Mouse (Mus musculus) embryo, embryonic 10.5 days (tissue): ENCODE measurements around the gene Ankrd52.

Source experiments
- DNase-seq: peaks from one replicate; pipeline ENCODE4 v3.0.0-alpha.2; 2015; ENCODE audit warnings: low spot score

Ankrd52 gene

DNA sequence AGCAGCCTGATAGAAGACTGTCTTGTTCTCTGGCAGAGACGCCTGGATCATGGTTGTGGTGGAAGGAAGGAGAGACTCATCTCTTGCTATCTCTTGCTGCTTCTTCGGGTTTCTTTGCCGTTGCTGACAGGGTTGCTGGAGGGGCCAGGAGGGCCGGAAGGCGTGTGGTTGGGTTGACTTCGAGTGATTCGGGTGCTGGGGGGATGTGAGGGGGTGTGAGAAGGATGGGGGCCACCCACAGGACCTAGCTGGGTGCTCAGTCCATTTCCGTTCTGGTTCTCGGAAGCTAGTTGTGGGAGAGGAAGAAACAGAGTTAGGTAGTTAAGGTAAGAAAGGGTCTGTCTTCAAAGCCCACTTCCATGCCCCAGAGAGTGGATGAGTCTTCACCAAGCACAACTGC, 24.7 kb downstream of the Ankrd52 start:
- no peak for DNase-seq

DNA sequence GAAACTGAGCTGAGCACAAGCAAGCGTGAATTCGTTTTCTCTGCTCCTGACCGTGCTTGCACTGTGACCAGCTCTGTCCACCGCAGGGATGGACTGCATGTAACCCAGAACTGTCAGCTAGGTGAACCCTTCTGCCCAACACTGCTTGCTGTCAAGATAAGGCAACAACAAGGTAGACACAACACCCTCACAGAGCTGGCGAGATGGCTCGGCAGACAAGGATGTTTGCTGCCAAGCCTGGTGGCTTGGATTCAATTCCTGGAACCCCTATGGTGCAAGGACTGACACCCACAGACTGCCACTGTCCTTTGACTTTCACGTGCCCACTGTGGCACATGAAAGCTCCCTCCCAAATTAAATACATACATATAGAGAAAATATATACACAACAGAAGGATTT, 27.0 kb downstream of the Ankrd52 start:
- DNase-seq = no peak

DNA sequence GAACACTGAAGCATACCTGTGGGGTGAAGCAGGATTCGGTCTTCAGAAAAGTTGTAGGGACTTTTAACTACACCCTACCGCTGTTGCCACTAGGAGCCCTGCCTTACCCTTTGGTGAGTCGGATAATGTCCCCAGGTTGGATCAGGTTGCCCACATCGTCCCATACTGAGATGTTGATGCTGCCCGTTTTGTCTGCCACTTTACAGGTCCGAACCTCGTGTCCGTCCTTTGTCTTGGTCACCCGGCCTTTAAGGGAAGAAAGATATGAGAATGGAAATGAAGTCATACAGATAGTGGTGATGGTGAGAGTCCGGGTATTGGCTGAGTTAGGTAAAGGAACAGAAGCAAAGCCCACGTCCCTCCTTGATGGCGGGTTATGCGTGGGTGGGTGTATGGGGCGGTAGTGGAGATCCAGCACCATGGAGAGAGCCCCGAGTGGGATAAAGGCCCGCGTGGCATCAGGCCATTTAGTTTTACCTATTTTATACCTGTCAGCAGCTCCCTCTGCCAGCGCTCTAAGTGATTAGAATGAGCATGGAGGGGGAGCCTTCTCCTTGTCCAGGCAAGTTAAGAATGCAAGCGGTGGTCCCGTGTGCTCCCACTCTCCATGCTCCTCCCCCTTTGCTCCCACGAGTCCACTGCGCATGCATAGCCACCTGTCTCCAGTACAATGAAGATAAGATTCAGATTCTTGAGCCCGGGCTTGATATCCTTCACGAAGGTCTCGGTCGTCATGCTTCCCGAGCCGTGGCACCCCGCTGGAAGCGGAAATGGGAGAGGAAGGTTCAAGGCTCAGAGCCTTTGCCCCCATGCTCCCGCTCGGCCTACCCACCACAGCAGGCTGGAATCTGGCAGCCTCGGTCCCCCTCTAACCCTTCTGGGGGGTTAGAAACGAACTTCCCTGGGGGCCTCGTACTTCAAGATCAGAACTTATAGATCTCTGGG, 31.9 kb downstream of the Ankrd52 start:
- peak; percentile 69 for DNase-seq

DNA sequence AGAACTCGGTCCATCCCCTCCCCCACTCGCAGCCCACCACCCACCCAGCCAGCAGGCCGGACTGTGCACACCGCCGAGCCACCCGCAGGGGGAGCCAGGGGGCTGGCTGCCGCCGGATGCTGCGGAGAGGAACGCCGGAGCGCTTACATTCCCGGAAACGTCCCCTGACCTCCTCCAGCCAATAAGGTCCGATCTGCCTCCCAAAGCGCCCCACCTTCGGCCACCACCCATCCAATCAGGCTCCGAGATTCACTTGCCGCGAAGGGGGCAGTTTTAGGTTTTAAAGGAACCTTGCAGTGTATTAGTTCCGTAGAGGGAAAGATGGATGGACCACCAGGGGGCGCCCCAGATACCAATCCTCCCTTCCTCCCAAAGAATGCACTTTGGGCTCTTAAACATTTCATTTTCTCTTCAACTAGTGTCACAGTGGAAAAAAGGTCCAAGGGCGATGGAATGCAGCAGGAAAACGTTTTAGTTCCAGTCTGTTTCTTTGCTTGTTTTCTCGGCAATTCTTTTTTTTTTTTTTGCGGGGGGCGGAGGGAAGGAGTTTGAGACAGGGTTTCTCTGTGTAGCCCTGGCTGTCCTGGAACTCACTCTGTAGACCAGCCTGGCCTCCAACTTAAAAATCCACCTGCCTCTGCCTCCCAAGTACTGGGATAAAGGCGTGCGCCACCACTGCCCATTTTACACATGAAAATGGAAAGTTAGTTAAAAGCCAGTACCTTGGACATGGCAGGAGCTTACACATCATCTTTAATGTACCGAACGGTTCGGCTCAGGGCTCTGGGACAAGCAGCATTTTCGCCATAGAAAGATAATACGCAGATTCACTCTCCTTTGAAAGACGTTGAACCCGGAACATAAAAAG, 33.0 kb downstream of the Ankrd52 start:
- DNase-seq = peak; percentile 99

DNA sequence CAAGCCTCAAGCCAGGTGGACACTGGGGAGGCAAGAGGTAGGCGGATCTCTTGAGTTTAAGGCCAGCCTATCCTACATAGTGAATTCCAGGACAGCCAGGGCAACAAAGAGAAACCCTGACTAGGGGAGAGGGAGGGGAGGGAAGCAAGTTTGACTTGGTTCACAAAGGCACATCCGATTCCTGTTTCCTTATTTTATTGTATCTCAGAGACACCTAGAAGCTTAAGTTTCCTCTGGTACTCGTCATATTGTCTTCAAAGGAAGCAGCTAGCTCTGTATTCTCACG, 33.6 kb downstream of the Ankrd52 start:
- peak; percentile 40 for DNase-seq

DNA sequence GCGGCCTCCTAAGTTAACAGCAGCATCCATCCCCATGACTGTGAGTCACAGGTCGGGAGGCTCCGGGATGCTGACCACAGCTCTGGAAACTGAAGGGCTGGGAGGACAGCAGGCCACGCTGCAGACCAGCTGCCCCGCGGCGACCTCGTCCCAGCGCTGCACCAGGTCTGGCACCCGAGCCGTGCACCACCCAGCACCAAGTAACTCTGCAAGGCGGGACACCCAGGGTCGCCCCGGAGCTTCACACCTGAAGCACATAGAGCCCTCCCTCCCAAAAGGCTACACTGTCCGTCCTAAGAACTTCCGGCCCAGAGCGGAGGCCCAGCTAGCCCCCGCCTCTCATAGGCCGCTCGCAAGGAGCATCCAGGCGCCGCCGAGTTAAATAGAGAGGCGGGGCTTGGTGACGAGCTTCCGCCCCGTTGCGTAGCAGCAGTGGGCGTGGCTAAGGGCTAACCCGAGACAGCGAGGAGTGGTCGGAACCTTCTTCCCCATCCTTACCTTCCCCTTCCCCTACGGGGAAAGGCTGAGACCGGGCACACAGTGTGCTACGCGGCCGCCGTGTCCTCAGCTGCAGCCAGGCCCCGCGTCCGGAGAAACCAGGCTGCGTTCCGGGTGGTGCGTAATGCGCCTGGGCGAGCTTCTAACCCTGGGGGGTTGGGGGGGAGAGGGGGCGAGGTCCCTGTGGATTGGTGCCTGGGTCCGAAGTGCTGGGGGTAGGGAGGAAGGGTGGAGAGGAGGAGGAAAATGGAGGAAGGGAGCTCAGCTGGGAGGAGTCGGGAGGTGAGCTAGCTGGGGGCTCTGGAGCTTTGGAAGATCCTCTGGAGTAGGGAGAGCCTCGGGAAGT, 34.5 kb downstream of the Ankrd52 start, which contains the start of the genes Nabp2 and Rnf41:
TSS of gene Nabp2 (minus strand) at position 282 of the 844 bp plus-strand sequence.
TSS of gene Rnf41 (plus strand) at position 447 of the 844 bp plus-strand sequence.
- DNase-seq = peak; percentile 99

DNA sequence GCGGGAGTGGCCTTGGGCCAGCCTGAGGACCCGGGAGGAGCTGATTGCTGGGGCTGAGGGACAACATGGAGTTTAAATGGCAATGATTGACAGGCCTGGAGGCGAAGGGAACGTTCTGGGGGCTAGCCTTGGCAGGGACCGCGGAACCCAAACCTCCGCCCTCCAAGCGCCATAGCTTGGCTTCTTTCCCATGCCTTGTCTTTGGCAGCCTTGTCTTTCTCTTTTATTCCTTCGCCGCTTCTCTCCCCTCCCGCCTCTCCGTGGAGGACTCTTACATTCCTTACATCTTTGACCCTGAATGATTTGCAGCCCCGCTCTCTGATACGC, 35.1 kb downstream of the Ankrd52 start:
- peak; percentile 50 for DNase-seq

DNA sequence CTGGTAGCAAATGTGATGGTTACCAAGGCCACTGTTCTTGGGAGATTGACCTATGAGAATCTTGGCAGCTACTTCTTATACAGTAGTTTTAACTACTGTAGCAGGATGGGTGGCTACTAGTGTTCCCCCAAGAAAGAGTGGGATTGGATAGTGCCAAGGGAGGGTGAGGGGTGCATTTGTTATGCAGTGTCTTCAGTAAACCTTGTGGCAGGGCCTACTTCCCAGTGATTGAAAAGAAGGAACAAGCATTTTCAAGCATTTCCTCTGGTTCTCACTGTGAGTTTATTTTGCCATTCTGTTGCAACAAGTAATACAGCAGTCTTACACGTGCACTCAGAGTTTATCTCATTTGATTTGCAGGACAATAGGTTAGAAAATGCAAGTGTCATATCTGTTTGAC, 35.6 kb downstream of the Ankrd52 start:
- DNase-seq = no peak

DNA sequence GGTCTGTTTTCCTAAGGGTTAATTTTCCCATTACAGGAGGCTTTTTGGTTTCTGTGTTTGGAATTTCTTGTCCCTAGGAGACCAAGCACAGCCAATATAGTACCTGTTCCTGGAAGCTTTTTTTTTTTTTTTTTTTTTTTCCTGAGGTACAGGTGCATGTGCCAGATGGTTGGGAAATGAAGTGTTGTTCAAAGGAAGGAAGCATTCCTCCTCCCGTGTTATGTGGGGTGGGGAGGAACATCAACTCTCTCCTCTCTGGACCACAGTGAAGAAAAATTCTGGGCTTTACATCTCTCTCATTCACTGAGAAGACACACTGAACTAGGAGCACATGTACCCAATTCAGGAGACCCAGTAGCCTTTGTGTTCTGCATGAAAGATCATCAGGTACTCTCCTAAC, 36.2 kb downstream of the Ankrd52 start:
- no peak for DNase-seq

DNA sequence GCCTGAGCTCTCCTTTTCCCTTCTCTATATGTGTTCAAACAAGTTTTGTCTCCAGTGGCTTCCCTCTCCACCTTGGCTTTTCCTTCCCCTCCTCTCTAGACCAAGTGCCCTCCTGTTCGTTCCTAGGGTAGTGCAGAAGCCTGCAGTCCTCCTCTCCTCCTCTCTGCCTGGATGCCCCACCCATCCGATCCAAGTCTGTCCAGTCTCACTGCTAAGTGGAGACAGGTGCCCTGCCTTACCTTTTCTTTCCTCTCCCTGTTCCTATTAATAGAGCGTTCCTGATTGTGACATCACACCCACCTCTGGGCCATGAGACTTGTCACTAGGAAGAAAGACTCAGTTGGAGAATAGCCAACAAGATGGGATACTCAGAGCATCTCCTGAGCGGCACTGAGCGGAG, 37.9 kb downstream of the Ankrd52 start:
- DNase-seq = no peak

DNA sequence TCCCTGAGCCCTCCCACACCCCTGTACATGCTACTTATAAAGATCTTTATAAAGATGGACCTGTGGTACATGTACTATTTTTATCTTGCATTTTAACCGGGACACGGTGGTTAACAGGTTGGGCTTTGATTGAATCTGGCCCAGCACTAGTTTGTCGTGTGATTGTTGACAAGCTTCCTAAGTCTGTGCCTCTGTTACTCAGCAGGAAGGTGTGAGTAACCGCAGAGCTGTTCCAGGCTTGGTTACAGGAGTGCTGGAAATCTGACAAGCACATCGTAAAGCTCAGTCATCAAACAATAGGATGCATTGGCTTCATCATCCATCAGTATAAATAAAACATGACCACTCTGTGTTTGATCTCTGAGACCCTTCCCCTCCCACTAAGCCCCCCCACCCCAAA, 45.5 kb downstream of the Ankrd52 start:
- DNase-seq = no peak

DNA sequence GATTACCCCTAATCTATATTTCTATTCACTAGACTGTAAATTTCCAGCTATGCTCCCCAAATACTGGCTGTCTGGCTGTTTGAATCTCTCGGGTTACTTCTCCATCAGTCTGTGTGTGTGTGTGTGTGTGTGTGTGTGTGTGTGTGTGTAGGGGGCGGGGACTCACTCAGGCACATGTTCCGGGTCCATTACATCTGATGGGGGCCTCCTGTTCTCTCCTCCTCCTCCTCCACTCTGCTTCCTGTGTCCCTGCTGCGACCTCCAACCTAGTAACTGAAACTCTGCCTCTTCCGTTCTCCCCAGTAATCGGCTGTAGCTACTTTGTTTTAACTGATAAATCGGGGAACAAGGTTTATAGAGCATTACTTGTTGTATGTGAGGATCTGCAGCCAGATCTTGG, 47.7 kb downstream of the Ankrd52 start:
- peak; percentile 13 for DNase-seq

DNA sequence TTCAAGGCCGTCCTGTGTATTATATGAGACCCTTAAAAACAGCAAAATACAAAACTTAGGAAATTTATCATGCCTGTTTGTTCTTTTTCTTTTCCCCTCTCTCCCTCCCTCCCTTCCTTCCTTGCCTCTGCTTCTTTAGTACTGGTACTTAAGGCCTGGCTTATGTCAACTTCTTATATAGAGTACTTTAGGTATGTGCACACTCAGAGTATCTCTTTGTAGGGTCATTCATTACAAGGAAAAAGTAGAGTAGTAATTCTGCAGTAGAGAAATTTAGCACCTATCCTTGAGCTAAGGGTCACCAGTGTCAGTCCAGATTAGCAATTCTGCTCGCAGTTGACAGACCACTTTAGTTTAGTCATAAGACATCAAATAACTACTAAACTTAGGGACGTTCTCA, 48.3 kb downstream of the Ankrd52 start:
- DNase-seq = no peak

DNA sequence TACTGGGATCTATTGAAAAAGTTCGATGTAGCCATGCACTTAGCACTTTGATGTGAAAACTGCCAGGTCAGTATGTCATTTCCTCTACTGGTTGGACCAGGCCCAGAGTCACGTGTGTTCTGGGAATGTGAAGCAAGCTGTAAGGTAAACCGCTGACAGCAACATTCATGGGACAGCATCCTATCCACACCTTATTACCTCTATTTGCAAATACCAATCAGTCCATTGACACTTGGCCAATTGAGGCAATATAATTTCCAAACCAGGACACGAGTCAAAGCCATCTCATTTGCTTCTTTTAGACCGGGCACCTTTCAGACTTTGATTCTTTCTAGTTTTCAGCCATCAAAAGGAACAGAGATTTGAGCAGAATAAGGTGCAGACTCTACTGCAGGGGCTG, 52.1 kb downstream of the Ankrd52 start:
- no peak for DNase-seq

DNA sequence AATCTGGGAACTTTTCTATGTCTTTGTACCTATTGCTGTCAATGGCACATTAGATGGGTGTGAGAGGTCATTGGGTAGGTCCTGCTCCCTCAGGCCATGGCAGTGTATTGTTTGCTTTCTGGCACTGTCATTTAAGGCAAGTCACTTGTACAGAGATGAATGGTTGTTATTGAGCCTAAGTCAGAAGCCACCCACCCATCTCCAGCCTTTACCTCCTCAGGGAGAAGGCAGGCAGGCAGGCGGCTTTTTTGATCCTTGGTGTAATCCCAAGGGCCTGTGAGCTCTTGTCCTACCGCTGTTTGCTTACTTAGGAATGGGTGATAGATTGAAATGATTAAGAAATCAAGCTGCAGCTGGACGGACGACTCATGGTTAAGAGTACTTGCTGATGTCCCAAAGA, 52.5 kb downstream of the Ankrd52 start:
- no peak for DNase-seq

DNA sequence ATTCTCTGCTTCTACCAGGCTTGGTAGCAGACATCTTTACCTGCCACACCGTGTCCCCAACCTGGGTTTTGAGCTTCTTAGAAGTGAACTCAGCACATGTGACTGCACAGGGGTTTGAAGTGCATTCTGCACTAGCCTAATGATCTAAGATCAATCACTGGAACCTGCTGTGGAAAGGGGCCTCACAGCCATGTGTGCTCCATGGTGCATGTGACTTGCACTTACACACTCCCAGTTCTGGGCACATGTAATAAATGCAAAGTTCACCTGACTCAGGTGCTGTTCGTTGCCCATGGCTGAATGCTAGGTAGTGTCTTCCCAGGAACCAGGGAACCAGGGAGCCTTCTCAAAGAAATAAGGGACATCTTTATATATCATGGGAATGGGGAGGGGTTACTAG, 56.5 kb downstream of the Ankrd52 start:
- no peak for DNase-seq

DNA sequence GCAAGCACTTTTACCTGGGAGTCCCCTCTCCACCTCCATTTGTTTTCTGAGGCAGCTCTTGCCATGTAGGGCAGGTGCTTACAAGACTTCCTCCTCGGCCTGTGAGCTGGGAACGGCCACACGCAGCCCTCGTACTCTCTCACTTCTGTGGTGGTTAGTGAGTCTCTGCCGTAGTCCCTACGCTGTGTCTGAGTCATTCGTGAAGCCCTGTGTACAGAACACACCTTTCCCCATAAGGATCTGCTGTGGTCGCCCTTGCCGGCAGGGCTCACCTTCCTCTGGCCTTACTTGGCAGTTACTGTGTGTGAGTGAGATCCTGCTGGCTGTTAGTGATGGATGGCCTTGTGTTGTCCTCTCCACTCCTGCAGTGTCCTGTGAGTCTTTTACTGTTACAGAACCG, 57.8 kb downstream of the Ankrd52 start:
- DNase-seq = no peak

DNA sequence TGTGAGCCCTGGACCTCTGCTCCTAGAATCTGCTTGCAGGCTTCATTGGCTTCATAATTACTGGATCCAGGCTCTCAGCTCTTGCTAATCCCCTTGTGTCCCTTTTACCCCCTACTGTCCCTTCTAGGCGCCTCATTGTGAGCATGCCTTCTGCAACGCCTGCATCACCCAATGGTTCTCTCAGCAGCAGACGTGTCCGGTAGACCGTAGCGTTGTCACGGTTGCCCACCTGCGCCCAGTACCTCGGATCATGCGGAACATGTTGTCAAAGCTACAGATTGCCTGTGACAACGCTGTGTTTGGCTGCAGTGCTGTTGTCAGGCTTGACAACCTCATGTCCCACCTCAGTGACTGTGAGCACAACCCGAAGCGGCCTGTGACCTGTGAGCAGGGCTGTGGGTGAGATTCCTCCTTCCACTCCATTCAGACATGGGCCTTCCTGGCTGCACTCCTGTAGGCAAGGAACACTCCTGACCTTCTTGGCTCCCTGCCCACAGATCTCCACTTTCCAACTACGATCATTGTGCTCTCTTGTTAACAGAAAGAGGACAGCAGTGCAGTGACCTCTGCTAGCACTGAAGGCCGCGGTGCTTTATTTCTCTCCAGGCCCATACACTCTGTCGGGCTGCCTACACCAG, 58.4 kb downstream of the Ankrd52 start:
- no peak for DNase-seq

DNA sequence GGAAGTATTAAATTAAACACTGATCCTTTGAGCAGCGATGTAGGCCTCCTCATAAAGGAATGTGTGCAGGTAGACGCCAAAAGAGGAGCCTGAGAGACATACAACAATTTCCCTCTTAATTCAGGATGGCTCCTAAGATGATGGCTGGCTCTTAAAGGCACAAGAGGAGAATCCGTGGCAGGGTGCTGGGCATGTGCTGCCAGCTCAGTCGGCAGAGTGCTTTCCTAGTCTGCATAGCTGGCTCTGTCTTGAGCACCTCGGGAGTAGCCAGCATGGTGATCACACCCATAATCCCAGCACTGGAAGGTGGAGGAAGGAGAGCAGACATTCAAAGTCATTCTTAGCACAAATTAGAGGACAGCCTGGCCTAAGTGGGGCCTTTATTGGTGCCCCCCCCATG, 59.0 kb downstream of the Ankrd52 start:
- DNase-seq = no peak

DNA sequence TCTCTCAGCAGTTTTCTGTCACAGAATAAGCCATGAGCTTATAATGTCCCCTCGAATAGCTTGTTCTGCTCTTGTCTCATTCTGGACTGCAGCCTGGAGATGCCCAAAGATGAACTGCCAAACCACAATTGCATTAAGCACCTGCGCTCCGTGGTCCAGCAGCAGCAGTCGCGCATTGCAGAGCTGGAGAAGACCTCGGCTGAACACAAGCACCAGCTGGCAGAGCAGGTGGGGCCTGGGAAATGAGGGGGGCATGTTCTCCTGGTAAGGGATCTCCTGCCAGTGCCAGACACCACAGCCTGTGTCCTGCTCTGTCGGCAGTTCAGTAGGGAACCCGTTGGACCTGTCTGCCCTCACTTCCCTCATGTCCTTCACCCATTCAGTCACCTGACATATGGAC, 59.5 kb downstream of the Ankrd52 start:
- no peak for DNase-seq

DNA sequence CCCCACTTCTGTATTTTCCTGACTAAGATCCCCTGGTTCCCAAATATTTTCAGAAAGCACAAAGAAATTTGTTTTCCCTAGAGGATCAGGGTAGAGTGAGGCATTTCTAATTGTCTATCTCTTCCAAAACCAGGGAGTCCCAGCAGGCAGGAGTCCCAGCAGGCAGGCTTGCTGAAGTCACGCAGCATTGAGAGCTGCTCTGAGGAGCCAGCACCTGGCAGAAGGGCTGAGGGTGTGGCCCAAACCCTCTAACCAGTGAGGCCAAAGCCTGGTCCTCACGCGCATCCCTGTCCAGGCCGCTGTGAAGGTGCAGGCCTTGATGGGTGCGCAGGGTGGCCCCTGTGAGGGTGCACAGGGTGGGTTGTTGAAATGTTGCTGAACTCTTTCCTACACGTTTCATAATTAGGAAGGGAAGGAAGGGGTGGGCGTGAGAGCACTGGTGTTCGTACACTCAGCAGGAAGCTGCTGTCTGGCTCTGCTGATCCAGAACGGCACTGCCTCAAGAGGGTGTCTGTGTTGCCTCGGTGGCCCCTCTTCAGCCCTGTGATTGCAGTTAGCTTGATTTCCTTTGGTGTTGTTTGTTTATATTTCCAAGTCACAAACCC, 61.9 kb downstream of the Ankrd52 start:
- no peak for DNase-seq
